Mouse (Mus musculus): ENCODE measurements around the gene Btbd35f28. TPM values are rescaled to one million over a fixed set of nuclear protein-coding genes. Genes with fewer than 3 reads are reported as not detected.
"Not testable (repeated sequence)": the region's sequence is repeated elsewhere in the genome, so short reads cannot be mapped to it uniquely, and the experiment has no call there.

Gene Btbd35f28
- polyA plus RNA-seq (2014; fragmentation: Nextera tagmentation; extraction: Ambion mirVana) = not detected in 2 replicates

GRCm38 (mm10) chrX:4196276-4196675, at the start of gene Btbd35f28:
TSS of gene Btbd35f28 (plus strand) at chrX:4196576.
- not testable (repeated sequence) for H3K27me3 ChIP-seq (ENCODE audit: insufficient read depth, low read length); DNase-seq; H3K4me2 ChIP-seq; H3K36me3 ChIP-seq (ENCODE audit: insufficient read depth); H3K4me3 ChIP-seq (ENCODE audit: low read depth, low read length); H3K27ac ChIP-seq (ENCODE audit: low read depth); H3K9ac ChIP-seq; ATAC-seq (ENCODE audit: insufficient read depth); H3K9me3 ChIP-seq (ENCODE audit: low read depth, low read length); H3K4me1 ChIP-seq (ENCODE audit: insufficient read depth)
- WGBS = no CpG with 5 or more reads among the region's 2 CpGs

Other genes with a start within 250 kb of the Btbd35f28 start
- not detected in 2 replicates for gene Btbd35f16, start 239.6 kb upstream of the Btbd35f28 start, polyA plus RNA-seq (2014; fragmentation: Nextera tagmentation; extraction: Ambion mirVana)
- gene Btbd35f3, start 158.9 kb upstream of the Btbd35f28 start, polyA plus RNA-seq (2014; fragmentation: Nextera tagmentation; extraction: Ambion mirVana) = not detected in 2 replicates
- not detected in 2 replicates for gene Btbd35f20, start 94.7 kb downstream of the Btbd35f28 start, polyA plus RNA-seq (2014; fragmentation: Nextera tagmentation; extraction: Ambion mirVana)
- not detected in 2 replicates for gene Btbd35f17, start 174.1 kb downstream of the Btbd35f28 start, polyA plus RNA-seq (2014; fragmentation: Nextera tagmentation; extraction: Ambion mirVana)

All from lung, embryonic 14.5 days (tissue).